Mouse (Mus musculus): ENCODE data around the gene Cdca7. TPM values are rescaled to one million over a fixed set of nuclear protein-coding genes. Genes with fewer than 3 reads are reported as not detected.
A peak's percentile ranks its signal among the peaks of the same experiment; 100 is the strongest.

Gene Cdca7
- polyA plus RNA-seq, 1 experiment, result 24.5 TPM

DNA sequence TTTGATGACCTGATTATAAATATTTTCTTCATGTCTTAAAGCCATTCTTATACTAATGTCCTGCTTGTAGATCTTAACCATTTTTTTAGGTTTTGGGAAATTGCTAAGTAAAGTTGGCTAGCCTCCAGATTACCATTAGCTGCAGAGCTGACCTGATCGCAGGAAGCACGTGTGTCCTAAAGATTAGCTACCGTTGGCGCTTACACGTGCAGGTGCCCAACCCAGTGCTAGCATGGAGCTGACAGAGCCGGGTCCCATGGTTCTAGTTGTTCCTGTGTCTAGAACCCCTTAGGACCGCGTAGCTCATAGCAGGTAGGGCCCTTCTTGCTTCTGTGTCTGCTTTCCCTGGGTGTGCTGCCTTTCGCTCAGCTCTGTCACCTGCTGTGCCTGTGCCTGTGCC lies 3.9 kb downstream of the Cdca7 start:
- DNase-seq (ENCODE audit: extremely low spot score in 1 of 2, low spot score in 1 of 2), result no peak

DNA sequence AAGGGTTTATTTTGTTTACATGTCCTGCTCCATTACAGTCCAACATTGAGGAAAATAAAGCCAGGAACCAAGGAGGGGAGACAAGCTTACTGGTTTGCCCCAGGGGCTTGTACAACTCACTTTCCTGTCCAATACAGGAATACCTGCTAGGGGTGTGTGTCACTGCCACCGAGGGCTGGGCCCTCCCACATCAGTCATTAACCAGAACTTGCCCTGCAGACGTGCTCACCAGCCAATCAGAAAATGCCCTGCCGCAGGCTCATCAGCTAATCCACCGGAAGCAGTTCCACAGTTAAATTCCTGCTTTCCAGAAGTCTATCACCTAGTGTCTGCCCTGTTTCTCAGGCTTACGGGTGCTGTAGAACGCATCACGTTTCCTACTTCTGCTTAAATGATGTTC lies 15.7 kb downstream of the Cdca7 start:
- DNase-seq (ENCODE audit: extremely low spot score in 1 of 2, low spot score in 1 of 2), result no peak

DNA sequence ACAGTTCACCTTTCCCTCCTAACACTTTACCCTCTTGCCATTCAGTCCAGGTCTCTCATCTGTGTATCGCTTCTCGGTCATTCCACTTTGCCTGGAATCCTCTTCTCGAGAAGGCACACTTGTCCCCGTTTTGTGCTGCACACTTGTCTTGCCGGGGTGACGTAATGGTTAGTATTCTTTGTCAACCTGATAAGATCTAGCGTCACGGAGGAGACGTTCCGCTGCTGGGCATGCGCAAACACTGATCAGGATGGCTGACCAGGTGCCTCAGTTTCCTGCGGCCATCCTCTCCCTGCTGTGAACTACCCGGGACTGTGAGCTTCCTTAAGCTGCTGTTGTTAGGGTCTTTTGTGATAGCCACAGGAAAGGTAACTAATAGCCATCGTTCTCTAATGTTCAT lies 17.1 kb downstream of the Cdca7 start:
- DNase-seq (ENCODE audit: extremely low spot score in 1 of 2, low spot score in 1 of 2), result no peak

DNA sequence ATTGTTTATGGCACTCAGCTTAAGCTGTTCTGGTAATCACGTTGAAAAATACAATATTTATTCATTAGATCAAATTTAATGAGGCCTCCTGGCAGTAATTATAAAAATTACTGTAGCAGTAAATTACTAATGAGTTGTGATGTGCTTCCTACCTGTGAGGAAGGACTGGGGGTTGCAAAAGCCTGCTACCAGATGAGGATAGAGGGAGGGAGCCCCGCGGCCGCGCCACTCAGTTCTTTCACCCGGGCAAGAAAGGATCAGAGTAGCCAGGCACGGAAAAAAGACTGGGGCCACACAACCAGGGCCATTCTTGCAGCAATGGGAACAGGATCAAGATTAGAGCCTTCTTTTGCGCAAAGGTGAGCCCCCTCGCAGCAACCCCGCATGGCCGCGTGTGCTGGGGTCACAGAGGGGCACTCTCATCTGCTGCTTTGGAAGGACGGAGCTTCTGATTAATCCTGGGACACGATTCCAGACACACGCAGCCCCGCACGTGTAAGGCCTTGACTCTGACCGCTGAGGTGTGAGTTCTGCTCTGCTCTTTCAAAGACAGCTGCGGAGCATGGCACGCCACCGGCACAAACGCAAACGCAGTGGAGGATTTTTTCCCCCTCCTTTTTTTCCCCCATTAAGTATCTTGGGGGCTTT lies 23.2 kb downstream of the Cdca7 start:
- no peak for DNase-seq (ENCODE audit: extremely low spot score in 1 of 2, low spot score in 1 of 2)

DNA sequence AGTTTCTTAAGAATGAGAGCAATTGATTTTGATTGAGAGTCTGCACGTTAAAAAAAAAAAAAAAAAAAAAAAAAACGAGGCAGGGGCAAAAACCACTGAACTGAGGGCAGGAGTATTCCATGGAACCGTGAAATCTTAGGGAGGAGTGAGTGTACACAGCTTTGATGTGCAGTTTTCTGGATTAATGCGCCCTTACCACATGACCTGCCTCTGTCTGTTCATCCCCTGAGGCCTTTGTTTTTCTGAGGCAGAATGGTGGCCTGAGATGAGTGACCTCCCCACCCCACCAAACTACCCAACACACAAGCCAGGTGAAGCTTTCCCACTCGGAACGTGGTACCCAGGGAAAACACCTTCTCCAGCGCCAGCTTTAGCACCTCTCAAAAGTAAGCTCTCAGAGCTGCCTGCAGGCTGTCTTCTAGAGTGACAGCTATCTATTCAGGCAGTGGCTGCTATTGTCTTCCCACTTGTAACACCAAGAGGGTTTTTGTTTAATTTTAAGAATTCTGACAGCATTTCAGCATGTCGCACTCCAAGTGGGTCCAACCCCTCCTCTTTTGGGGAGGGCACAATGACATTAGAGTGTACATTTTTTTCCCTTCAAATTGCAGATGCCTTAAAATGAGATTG lies 23.9 kb downstream of the Cdca7 start:
- no peak for DNase-seq (ENCODE audit: extremely low spot score in 1 of 2, low spot score in 1 of 2)

DNA sequence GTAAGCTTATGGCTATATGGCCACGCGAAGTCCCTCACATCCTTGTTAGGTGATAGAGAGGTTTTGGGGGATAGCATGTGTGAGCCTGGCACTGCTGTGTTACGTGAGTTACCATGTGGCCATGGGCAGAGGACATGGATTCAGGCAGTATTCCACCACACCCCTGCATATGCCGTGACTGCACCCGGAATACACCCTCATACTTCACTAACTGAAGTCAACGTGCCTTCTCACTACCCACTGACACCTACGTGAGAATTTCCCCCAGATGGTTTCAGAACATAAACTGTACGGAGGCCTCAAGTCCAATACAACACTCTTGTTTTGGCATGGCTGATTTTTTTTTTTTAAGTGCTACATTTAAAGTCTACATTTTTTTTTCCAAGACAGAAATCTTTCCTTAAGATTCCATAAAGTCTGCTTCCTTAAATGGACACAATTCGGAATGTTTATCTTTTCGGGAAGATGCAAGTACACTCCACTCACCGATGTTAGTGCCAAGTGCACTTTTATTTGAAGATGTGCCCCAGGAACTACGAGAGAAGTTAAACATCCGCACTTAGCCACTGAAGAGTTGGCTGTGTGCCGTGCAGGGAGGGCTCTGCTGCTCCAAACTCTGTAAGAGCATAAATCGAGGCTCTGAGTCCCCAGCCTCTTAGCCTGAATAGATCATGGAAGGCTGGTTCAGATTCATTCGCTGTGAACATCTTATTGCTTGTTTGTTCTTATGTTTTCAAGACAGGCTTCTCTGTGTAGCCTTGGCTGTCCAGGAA lies 26.3 kb downstream of the Cdca7 start:
- peak in 1 of 2 experiments; percentile 19 for DNase-seq (ENCODE audit: extremely low spot score in 1 of 2, low spot score in 1 of 2)

DNA sequence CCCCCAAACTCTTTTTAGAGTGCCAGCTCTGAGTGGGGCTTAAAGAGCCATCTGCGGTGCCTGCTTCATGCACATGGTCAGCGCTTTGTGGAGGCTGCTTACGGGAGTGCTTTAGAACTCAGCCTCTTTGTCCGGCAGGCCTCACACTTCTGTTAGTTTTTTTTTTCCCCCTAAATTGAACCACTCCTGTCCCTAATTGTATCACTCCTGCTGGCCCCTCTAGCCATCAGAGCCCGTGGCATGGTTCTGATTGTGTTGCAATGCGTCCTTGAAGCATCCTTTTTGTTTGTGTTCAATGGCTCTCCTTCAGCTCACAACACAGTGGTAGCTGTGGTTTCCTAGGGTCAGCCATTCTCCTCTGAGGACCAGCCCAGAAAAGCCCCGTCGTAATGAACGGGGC lies 27.7 kb downstream of the Cdca7 start:
- no peak for DNase-seq (ENCODE audit: extremely low spot score in 1 of 2, low spot score in 1 of 2)

DNA sequence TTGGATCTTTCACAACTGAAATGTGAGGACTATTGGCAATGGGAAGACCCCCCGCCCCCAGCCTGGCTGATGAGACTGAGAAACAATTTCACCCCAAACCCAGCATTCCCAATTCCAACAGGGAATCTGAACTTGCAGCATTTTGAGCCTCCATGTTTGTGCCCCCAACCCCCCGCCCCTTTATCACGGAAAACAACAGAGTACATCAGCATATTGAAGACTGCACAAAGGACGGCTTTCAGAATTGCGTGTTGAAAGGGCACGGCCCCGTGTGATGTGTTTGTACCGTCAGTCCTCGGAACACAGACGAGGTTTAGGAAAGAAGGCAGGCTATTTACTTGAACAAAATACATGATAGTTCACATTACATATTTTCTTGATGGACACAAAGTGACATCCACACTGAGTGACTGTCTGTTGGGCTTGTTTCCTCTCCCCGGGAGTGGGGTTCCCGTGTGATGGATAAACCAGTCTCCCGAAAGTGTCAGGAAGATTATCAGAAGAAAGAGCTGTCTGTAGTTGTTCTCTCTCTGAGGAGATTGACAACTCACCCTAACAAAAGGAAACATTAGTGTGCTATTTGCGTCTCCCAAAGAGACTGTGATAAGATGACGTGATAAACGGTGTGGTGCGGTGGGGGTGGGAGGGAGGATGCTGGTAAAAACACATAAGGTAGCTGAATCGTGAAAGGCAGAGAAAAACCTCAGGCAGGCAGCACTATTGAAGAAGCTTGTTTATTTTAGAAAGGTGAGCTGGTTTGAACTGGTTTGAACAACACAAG lies 32.1 kb downstream of the Cdca7 start:
- no peak for DNase-seq (ENCODE audit: extremely low spot score in 1 of 2, low spot score in 1 of 2)

DNA sequence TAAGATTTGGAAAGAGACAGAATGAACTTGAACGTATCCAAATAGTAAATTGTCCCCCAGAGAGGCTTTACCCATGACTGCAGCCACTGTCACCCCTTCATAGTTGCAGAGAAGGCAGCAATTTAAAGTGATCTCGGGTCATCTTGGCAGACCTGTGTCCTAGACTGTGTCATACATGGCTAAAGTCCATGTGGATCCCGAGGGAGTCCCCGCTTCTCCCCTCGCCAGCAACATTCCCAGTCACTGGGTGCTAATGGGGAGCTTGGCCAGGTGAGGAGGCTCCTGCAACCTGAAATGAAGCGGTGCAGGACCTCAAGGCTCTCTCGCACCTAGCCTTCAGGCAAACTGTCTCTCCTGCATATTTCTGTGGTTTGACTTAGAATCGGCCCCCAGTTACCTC lies 32.9 kb downstream of the Cdca7 start:
- no peak for DNase-seq (ENCODE audit: extremely low spot score in 1 of 2, low spot score in 1 of 2)

DNA sequence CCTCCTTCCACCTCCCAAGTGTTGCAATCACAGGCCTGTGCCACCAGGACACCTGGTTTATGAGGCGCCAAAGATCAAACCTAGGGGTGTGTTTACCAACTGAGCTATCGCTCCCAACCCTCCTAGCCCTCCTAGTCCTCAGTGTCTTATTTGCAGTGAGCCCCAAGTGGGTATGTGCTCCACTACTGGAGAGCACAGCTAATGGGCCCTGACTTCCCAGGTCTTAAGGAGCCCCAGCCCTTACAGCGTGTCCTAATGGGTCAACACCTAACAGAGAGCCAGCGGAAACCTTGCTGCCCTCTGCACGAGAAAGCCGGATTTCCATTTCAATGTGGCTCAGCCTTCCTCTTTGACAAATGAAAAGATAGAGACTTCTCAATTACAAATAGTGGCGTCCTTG lies 39.6 kb downstream of the Cdca7 start:
- no peak for DNase-seq (ENCODE audit: extremely low spot score in 1 of 2, low spot score in 1 of 2)

DNA sequence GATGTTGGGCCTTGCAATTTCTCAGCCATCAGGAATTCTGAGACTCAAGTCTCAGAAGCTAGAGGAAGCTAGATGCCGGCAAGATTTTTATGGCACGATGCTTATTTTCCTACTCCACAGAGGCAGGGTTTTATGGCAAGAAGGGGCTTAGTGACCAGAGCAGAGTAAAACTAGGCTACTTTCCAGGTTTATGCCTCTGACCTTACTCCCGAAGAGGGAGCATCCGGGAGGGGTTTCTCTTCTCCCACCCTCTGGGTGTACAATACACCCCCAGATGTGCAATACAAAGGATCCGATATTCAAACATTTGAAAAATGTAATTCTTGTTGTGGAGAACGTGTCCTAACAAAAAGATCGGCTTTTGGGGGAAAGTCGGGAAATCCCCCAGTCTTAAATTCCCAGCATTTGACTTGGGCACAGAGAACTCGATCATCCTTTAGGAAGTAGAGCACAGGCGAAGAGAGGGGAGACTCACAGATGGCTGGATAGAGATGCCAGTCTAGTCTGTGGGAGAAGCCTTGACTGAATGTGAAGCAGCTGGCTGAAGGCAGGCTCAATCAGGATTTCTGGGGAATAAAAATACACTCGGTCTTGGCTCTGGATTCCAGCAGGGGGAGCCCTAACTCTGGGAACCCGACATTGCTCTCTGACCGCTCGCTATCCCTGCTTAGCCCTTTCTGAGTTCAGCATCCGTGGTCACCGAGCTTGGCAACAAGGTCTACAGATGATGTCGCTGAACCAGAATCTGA lies 40.2 kb downstream of the Cdca7 start:
- DNase-seq (ENCODE audit: extremely low spot score in 1 of 2, low spot score in 1 of 2), result peak; percentile 72 to 94

DNA sequence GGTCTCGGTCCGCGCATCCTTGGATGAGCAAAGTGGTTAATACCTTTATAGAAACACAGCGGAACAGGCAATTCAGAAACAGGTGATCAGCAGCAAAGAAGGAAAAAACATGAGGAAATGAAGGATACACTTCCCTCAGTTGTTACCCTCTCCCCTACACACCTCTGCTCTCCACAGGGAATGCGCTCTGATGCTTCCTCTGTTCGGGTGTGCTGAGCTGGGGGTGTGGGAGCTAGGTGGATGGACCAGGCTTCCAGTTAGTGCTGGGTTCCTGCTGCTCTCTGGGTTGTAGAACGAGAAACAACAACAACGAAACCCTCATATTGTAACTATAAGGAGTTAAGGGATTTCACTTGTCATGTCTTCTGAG lies 40.7 kb downstream of the Cdca7 start:
- DNase-seq (ENCODE audit: extremely low spot score in 1 of 2, low spot score in 1 of 2), result no peak

DNA sequence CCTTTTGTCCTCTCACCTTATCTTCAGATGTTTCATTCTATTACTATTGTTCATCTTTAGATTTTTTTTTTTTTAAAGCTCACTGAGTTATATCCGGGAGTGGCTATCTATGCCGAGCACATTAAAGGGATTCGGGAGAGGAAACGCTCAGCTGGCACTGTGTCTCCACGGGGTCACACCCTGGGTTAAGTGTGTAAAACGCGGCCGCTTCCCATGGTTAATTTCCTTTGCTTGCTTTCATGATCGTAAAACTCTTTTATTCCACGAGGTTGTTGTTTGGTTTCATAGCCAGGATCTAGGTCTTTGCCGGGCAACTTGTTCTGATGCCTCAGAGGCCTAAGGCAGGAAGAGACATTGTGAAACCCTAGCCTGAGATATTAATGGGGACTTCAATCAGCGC lies 48.1 kb downstream of the Cdca7 start:
- no peak for DNase-seq (ENCODE audit: extremely low spot score in 1 of 2, low spot score in 1 of 2)

DNA sequence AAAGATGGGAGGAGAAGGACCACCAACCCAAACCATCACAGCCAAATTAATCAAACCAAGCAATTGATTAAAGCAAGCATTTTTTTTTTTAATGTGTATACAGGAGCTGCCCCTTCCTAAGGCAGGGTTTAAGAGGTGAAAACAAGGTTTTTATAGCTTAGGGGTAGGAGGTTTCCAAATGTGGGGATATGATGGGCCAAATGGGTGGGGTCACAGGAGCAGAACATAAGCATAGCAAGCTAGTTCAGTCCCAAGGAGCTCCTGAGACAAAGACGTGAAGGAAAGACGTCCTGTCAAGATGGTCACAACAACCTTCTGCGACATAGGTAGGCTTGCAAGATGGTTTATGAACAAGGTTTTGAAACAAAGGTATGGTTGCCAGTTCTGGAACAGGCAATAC lies 49.6 kb downstream of the Cdca7 start:
- no peak for DNase-seq (ENCODE audit: extremely low spot score in 1 of 2, low spot score in 1 of 2)

DNA sequence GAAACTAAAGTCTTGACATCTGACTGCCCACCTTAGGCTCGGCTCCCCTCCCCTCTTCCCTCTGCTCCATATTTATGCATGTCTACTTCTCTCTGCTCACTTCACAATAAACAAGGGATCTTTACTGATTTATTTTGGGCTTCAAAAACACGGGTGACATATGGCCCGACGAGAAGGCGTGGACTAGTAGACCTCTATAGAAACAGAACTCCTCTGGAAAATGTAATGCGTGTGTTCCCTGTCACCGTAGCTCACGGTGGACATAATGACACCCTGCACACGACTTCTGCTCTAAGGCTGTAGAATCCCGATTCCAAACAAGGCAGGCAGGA lies 53.0 kb downstream of the Cdca7 start:
- no peak for DNase-seq (ENCODE audit: extremely low spot score in 1 of 2, low spot score in 1 of 2)

DNA sequence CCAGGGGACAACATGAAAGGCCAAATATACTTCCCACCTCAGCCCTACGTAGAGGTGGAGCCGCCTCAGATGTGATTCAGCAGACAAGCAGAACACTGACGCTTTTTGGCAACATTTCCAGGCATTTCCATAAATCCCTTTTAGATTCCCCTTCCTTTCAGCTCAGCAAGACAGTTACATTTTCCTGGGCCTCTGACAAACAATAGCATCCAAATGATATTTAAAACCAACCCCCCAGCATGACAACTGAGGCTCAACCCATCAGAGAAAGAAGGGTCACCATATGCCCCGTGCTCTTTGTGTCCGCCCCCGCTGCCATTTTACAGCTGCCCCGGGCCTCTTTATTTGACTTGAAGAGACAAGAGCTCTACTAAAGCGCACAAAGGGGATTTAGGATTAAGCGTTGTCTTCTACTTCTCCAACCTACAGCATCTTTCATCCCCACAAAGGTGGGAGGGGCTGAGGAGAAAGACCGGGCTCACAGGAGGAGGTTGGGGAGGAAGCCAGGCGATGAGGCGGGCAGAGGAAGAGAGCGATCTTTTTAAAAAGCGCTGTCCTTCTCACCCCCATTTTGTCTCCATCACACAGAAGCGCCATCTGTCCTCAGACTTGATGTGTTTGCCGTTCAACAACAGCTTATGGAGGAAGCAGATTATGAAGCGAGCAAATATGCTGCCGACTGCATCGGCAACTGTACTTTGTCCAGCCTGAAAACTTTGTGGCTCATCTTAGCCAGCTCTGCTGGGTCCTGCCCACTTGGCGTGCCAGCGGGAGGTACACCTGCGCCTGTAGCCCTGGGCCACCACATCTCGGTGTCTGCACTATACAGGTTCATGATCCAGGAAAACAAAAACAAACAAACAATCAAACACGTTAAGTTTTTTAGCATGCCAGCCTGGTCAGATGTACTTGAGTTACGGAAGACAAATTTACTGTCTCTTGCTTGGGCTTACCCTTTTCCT lies 53.7 kb downstream of the Cdca7 start:
- DNase-seq (ENCODE audit: extremely low spot score in 1 of 2, low spot score in 1 of 2), result peak; percentile 11 to 62

DNA sequence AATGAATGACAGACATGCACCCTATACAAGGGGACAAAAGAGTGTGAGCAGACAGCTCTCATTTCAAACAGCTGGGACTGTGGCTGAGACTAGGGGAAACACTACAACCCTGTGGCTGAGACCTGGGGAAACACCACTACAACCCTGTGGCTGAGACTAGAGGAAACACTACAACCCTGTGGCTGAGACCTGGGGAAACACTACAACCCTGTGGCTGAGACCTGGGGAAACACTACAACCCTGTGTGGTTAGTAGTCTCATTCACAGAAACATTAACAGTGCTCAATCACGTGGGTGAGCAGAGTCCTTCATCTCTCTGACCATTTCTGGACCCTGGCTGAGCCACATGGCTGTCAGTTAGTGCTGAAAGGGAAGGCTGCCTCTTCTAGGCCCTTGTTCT lies 59.9 kb downstream of the Cdca7 start:
- DNase-seq (ENCODE audit: extremely low spot score in 1 of 2, low spot score in 1 of 2), result no peak

Data from frontal cortex, adult 2 months (tissue).